Mouse (Mus musculus): ENCODE data around the gene Ankrd17.

Ankrd17 gene

GRCm38 (mm10) chr5:90222937-90223336, 143.4 kb downstream of the Ankrd17 start:
- DNase-seq (ENCODE audit: low spot score in 2 of 2), result no peak

GRCm38 (mm10) chr5:90217791-90218190, 148.6 kb downstream of the Ankrd17 start:
- no peak for DNase-seq (ENCODE audit: low spot score in 2 of 2)

- no peak for DNase-seq (ENCODE audit: low spot score in 2 of 2)
Measured at GRCm38 (mm10) chr5:90217226-90217625, 149.2 kb downstream of the Ankrd17 start.

DNA sequence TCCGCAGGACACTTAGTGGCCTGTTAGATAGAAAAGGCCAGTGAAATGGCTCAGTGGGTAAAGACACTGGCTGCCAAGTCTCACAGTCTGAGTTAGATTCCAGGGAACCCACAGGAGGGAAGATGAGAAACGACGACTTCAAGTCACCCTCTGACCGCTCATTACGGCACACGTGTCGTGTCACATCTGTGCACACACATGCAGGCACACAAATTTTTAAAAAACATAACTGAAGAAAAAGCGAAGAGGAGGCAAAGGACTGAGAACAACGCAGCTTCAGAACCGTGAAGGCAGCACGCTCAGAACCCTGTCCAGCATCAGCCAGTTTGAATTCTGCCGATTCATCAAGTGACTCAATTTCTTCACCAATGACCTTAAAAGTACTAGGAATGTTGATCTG, 153.0 kb downstream of the Ankrd17 start:
- no peak for DNase-seq (ENCODE audit: low spot score in 2 of 2)

DNA sequence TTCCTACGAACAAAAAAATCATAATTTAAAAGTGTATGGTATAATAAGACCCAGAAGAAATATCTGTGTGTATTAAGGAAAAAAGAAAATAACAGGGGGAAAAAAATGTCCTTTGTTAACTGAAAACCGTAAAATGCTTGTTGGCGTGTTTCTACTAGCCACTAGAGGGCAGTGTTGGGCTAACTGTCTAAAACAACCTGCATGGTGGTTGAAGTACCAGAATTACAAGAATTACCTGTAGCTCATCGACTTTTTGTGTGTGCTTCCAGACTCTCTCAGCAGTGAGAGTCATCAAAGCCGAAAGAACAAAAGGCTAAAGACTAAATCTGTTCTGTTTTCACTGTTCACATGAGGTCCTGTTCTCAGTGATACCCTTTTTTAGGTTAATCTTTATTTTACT, 163.2 kb downstream of the Ankrd17 start:
- peak; percentile 60 to 62 for DNase-seq (ENCODE audit: low spot score in 2 of 2)

DNA sequence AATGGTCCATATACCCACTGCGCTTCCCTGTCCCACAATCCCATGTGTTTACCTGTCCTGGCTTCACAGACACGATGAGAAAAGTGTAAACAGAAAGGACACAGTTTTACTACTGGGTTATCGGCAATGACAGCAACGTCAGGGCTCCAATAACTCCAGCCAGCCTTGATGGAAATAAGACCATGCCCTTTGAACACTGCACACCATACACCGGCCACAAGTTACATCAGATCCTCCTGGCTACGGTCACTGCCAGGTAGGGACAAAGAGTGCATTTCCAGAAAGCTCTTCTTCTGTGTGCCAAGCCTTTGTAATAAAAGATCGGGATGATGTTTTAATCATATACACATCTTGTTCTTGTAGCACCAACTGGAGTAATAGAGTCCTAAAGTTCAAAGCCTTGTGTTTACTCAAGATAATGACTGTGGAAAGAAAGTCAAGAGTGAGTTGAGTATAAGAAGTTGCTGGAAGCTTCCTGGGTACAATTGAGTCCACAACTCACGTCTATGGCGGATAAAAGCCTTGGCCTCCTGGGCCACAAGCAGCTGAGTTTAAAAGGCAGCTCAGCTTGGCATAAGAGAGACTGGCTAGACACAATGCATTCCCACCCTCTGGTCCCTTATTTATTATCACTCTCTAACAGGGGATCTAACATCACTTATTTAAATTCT, 163.8 kb downstream of the Ankrd17 start:
- no peak for DNase-seq (ENCODE audit: low spot score in 2 of 2)

- no peak for DNase-seq (ENCODE audit: low spot score in 2 of 2)
Measured at GRCm38 (mm10) chr5:90199922-90200632, 166.3 kb downstream of the Ankrd17 start.

GRCm38 (mm10) chr5:90194831-90195230, 171.5 kb downstream of the Ankrd17 start:
- peak; percentile 77 to 86 for DNase-seq (ENCODE audit: low spot score in 2 of 2)

DNA sequence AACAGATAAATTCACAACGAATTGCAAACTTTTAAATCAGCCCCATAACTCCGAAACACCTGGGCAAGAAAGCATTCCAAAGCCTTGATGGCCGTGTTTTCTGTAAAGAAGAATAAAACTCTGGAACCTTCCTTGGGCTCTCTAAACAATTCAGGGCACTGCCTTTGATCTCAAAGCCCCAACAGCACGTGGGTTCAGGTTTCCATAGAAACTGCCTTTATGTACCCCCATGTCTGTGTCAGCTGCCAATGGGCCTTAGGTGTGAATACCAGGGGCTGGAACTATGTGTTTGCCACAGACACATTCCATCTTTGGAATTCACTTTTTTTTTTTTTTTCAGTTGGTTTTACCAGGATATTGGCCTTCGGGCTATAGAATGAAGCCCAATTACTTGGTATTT, 183.6 kb downstream of the Ankrd17 start:
- DNase-seq (ENCODE audit: low spot score in 2 of 2), result no peak

DNA sequence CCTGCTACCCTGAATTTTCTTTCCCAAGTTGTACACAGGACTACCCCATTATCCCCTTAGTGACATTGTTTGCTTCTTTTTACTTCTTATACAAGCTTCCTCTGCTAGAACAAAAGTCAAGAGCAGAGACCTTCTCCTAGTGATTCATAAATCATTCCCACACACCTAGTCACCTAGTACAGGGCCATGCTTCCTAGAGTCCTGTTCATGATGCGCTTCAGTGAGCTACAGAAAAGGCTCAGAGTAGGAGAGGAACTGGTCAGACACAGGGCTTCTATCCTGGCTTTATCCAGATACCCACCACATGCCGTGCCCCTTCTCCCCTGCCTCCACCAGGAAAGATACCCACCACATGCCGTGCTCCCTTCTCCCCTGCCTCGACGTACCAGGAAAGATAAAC, 187.3 kb downstream of the Ankrd17 start:
- DNase-seq (ENCODE audit: low spot score in 2 of 2), result no peak

DNA sequence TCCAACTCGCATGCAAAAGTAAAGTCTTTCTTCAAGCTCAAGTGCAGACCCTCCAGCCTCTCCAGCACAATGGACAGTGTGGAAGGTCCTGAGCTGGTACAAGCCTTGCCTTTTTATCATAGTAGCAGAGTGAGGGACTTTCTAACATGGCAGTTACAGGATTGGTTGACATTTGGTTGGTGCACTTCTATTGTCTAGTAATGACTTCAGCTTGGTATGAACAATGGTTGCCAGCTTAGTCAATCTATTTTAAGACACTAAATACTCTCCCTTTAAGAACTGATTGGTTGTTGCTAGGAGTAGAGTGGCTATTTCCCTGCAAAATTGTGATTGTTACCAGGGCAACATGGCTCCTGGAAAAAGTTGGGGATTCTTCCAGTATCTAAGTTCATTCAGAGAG, 188.3 kb downstream of the Ankrd17 start:
- peak in 1 of 2 experiments; percentile 35 for DNase-seq (ENCODE audit: low spot score in 2 of 2)
